Mouse (Mus musculus): ENCODE results near the gene Paxip1. TPM values are rescaled to one million over a fixed set of nuclear protein-coding genes. Genes with fewer than 3 reads are reported as not detected.

The Paxip1 gene
- total and polyA plus RNA-seq, 3 experiments, result 59.2 to 480 (median 151) TPM

DNA sequence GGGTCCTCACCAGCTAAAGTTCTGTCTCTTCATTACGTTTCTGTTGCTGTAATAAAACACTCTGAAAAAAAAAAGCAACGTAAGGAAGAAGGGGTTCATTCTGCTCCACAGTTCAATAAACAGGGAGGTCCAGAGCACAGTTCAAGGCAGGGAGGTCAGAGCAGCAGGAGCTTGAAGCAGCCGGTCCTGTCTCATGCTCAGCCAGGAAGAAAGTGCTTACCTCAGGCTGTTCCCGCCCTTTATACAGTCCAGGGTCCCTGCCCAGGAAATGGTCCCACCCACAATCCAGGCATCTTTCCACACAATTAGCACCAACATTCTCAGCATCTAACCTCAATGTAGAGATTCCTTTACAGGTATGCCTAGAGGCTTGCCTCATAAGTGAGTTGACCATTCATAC lies 46.6 kb upstream of the Paxip1 start:
- Histone ChIP-seq H3K27ac (ENCODE audit: control insufficient read depth, low read depth, low read length) (no peak overlapping the region), H3K9ac (ENCODE audit: control insufficient read depth, low read depth, low read length, poor library complexity, severe bottlenecking) (no peak overlapping the region), H3K79me2 (ENCODE audit: control insufficient read depth, insufficient read depth, low read length, poor library complexity) (no peaks in the 10 kb centered on the region), H3K4me3 (ENCODE audit: control insufficient read depth in 1 of 2, insufficient read depth in 1 of 2, low read depth in 2 of 2, low read length in 2 of 2) (no peak overlapping the region), H3K27me3 (ENCODE audit: control insufficient read depth in 1 of 2, insufficient read depth in 2 of 2, low read length in 2 of 2) (0 out of 4 replicates have a peak, but pooled peaks cover 0 to 2% of the 10 kb centered on the region in 2 experiments), H3K36me3 (ENCODE audit: control insufficient read depth in 1 of 2, insufficient read depth in 2 of 2, low read length in 2 of 2) (no peaks in the 10 kb centered on the region), H3K9me3 (replicated peaks; ENCODE audit: insufficient read depth, low read length) (no peaks in the 10 kb centered on the region), H3K4me1 (ENCODE audit: control insufficient read depth in 1 of 2, insufficient read depth in 2 of 2, low read length in 2 of 2) (no peaks in the 10 kb centered on the region)
- TF ChIP-seq MAZ (IDR thresholded peaks at IDR 0.05; ENCODE audit: low read depth, low read length), result no peak
- no peak for TF ChIP-seq POLR2AphosphoS2 (IDR thresholded peaks at IDR 0.05; ENCODE audit: low read length)
- TF ChIP-seq JUND (IDR thresholded peaks at IDR 0.05; ENCODE audit: low read depth, low read length), result no peak
- TF ChIP-seq ZKSCAN1 (IDR thresholded peaks at IDR 0.05; ENCODE audit: low read depth, low read length), result no peak
- no peak for TF ChIP-seq USF1 (IDR thresholded peaks at IDR 0.05; ENCODE audit: low read depth, low read length)
- TF ChIP-seq NELFE (IDR thresholded peaks at IDR 0.05; ENCODE audit: low read depth, low read length), result no peak
- TF ChIP-seq GABPA (IDR thresholded peaks at IDR 0.05; ENCODE audit: low read depth, low read length), result no peak
- TF ChIP-seq MXI1 (IDR thresholded peaks at IDR 0.05; ENCODE audit: low read depth, low read length), result no peak
- DNase-seq (ENCODE audit: low read depth, low spot score), result no peak

DNA sequence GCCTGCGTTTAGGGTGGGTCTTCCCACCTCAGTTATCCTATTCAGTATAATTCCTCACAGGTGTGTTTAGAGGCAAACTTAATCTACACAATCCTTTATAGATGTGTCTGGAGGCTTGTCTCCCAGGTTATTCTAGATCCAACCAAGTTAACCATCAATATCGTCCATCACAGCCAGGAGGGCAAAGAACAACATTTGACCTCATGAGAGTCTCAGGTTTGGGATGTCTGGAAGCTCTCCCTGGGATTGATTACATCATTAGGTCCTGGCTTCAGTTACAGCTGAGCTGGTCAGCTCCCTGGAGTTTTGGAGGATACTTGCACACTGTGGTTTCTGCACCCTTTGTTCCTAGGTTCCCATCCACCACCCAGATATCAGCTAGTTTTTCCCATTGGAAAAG lies 43.6 kb upstream of the Paxip1 start:
- no peak overlapping the region for H3K9ac ChIP-seq (ENCODE audit: control insufficient read depth, low read depth, low read length, poor library complexity, severe bottlenecking)
- H3K79me2 ChIP-seq (ENCODE audit: control insufficient read depth, insufficient read depth, low read length, poor library complexity), result no peaks in the 10 kb centered on the region
- no peaks in the 10 kb centered on the region for H3K4me1 ChIP-seq (ENCODE audit: control insufficient read depth in 1 of 2, insufficient read depth in 2 of 2, low read length in 2 of 2)
- TF ChIP-seq BHLHE40 (IDR thresholded peaks at IDR 0.05; ENCODE audit: borderline replicate concordance, low read depth, low read length) (no peak), E2F4 (IDR thresholded peaks at IDR 0.05; ENCODE audit: borderline replicate concordance, low read depth, low read length) (no peak), TCF12 (IDR thresholded peaks at IDR 0.05; ENCODE audit: low read depth, low read length) (no peak), TBP (IDR thresholded peaks at IDR 0.05; ENCODE audit: low read depth, low read length) (no peak), ELF1 (IDR thresholded peaks at IDR 0.05; ENCODE audit: low read depth, low read length) (no peak), SMC3 (IDR thresholded peaks at IDR 0.05; ENCODE audit: low read depth, low read length) (no peak), JUND (IDR thresholded peaks at IDR 0.05; ENCODE audit: low read depth, low read length) (no peak), MYC (IDR thresholded peaks at IDR 0.05; ENCODE audit: low read depth, low read length) (no peak), RCOR1 (IDR thresholded peaks at IDR 0.05; ENCODE audit: low read depth, low read length) (no peak), HCFC1 (IDR thresholded peaks at IDR 0.05; ENCODE audit: low read depth, low read length) (no peak), POLR2A (IDR thresholded peaks at IDR 0.05; ENCODE audit: control insufficient read depth in 1 of 2, insufficient read depth in 1 of 2, low read depth in 1 of 2, low read length in 2 of 2, poor library complexity in 1 of 2) (no peak), POLR2AphosphoS2 (IDR thresholded peaks at IDR 0.05; ENCODE audit: low read length) (no peak), NELFE (IDR thresholded peaks at IDR 0.05; ENCODE audit: low read depth, low read length) (no peak)
- H3K9me3 ChIP-seq (replicated peaks; ENCODE audit: insufficient read depth, low read length), result no peaks in the 10 kb centered on the region
- no peak overlapping the region for H3K27ac ChIP-seq (ENCODE audit: control insufficient read depth, low read depth, low read length)
- H3K27me3 ChIP-seq (ENCODE audit: control insufficient read depth in 1 of 2, insufficient read depth in 2 of 2, low read length in 2 of 2), result 0 out of 4 replicates have a peak, but pooled peaks cover 0 to 2% of the 10 kb centered on the region in 2 experiments
- no peak for DNase-seq (ENCODE audit: low read depth, low spot score)
- H3K4me3 ChIP-seq (ENCODE audit: control insufficient read depth in 1 of 2, insufficient read depth in 1 of 2, low read depth in 2 of 2, low read length in 2 of 2), result no peak overlapping the region
- no peaks in the 10 kb centered on the region for H3K36me3 ChIP-seq (ENCODE audit: control insufficient read depth in 1 of 2, insufficient read depth in 2 of 2, low read length in 2 of 2)
